Mouse (Mus musculus): ENCODE measurements around the gene Gm8653.
"Not testable (repeated sequence)": the region's sequence is repeated elsewhere in the genome, so short reads cannot be mapped to it uniquely, and the experiment has no call there.

- not testable (repeated sequence) for TF ChIP-seq CTCF (IDR thresholded peaks at IDR 0.05; ENCODE audit: low read depth, low read length); POLR2AphosphoS5 (IDR thresholded peaks at IDR 0.05; ENCODE audit: insufficient replicate concordance, low read depth, low read length); GATA1 (IDR thresholded peaks at IDR 0.05; ENCODE audit: borderline replicate concordance, low read length); TAL1 (conservative IDR thresholded peaks at IDR 0.05; ENCODE audit: low read depth, low read length); GATA2 (IDR thresholded peaks at IDR 0.05; ENCODE audit: borderline replicate concordance, low read depth, low read length)
Measured at GRCm38 (mm10) chr7:22201164-22201563, at the start of gene Gm8653.
